Mouse (Mus musculus) adrenal gland, postnatal 10 days (tissue): ENCODE results near the gene Gadd45b. TPM values are rescaled to one million over a fixed set of nuclear protein-coding genes. Genes with fewer than 3 reads are reported as not detected.

Experiments
- total RNA-seq, 2 experiments: library from RNA; stranded (reverse); gene quantifications; 2 replicates each; pipeline ENCODE4 v1.2.3; 2021

The Gadd45b gene
- total RNA-seq, 2 experiments from 2014 or later = 11.7 to 44.5 TPM

Other genes with a start within 250 kb of the Gadd45b start
- gene Mob3a, start 228.1 kb upstream of the Gadd45b start, total RNA-seq = 10 to 100 TPM; 17.7 to 20.1 TPM
- gene Izumo4, start 227.9 kb upstream of the Gadd45b start, total RNA-seq = 10 to 100 TPM in 1 of 2 experiments, 1 to 10 TPM in 1; 6.9 to 13.1 TPM
- 10 to 100 TPM; 64.7 to 82.6 TPM for gene Ap3d1, start 187.8 kb upstream of the Gadd45b start, total RNA-seq
- 10 to 100 TPM; 64.5 to 80.9 TPM for gene Dot1l, start 174.9 kb upstream of the Gadd45b start, total RNA-seq
- 10 to 100 TPM; 45.2 to 50.5 TPM for gene Sf3a2, start 131.9 kb upstream of the Gadd45b start, total RNA-seq
- gene Plekhj1, start 131.4 kb upstream of the Gadd45b start, total RNA-seq = 10 to 100 TPM; 50.0 to 63.2 TPM
- under 1 TPM; 0.57 to 0.79 TPM for gene Amh, start 124.8 kb upstream of the Gadd45b start, total RNA-seq
- 10 to 100 TPM in 1 of 2 experiments, 1 to 10 TPM in 1; 9.8 to 24.0 TPM for gene Jsrp1, start 116.6 kb upstream of the Gadd45b start, total RNA-seq
- gene Oaz1, start 103.4 kb upstream of the Gadd45b start, total RNA-seq = 100 to 1,000 TPM; 700 to 820 TPM
- gene Lingo3, start 86.0 kb upstream of the Gadd45b start, total RNA-seq = 1 to 10 TPM in 1 of 2 experiments, under 1 TPM in 1; 0.99 to 1.5 TPM
- gene Lsm7, start 74.9 kb upstream of the Gadd45b start, total RNA-seq = 10 to 100 TPM; 35.3 to 37.8 TPM
- gene Sppl2b, start 74.8 kb upstream of the Gadd45b start, total RNA-seq = 10 to 100 TPM; 25.3 to 39.8 TPM
- gene Tmprss9, start 58.2 kb upstream of the Gadd45b start, total RNA-seq = under 1 TPM; 0.09 to 0.12 TPM
- gene Timm13, start 29.1 kb upstream of the Gadd45b start, total RNA-seq = 100 to 1,000 TPM; 271 to 285 TPM
- 10 to 100 TPM; 14.5 to 16.5 TPM for gene Lmnb2, start 11.8 kb upstream of the Gadd45b start, total RNA-seq
- 1 to 10 TPM; 5.4 to 6.4 TPM for gene Gng7, start 84.9 kb downstream of the Gadd45b start, total RNA-seq
- 1 to 10 TPM; 2.8 to 3.4 TPM for gene Diras1, start 95.6 kb downstream of the Gadd45b start, total RNA-seq
- 10 to 100 TPM; 28.5 to 32.8 TPM for gene Slc39a3, start 107.4 kb downstream of the Gadd45b start, total RNA-seq
- gene Sgta, start 130.1 kb downstream of the Gadd45b start, total RNA-seq = 100 to 1,000 TPM; 190 to 191 TPM
- gene Thop1, start 140.0 kb downstream of the Gadd45b start, total RNA-seq = 10 to 100 TPM; 31.8 to 42.4 TPM
- 10 to 100 TPM; 18.1 to 42.6 TPM for gene Creb3l3, start 168.8 kb downstream of the Gadd45b start, total RNA-seq
- 100 to 1,000 TPM; 151 to 161 TPM for gene Map2k2, start 175.8 kb downstream of the Gadd45b start, total RNA-seq
- 10 to 100 TPM; 61.1 to 66.6 TPM for gene Zbtb7a, start 205.1 kb downstream of the Gadd45b start, total RNA-seq
- gene Pias4, start 237.8 kb downstream of the Gadd45b start, total RNA-seq = 10 to 100 TPM; 25.8 to 26.5 TPM
- 1,000 to 10,000 TPM; 1,466 to 1,521 TPM for gene Eef2, start 246.6 kb downstream of the Gadd45b start, total RNA-seq